Mouse (Mus musculus) left cerebral cortex, postnatal 25 days (tissue): Measurements from ENCODE around the gene Itpr2. TPM values are rescaled to one million over a fixed set of nuclear protein-coding genes. Genes with fewer than 3 reads are reported as not detected.

Source experiments
- DNase-seq, 2 experiments: peaks; one replicate each; pipeline ENCODE4 v3.0.0; 2022; ENCODE audit warnings: low spot score in 2 of 2, mixed read lengths in 1 of 2
- intact Hi-C: fragments of 180-260 bp; cut with DNase I; formaldehyde crosslinking; loops from one replicate; pipeline ENCODE4 v1.15.1; 2025
- total RNA-seq, 2 experiments: library from RNA; stranded (reverse); gene quantifications; 2 replicates each; pipeline ENCODE4 v1.2.3; 2021

Gene Itpr2
- total RNA-seq, 2 experiments from 2014 or later, result 12.0 to 16.1 TPM

DNA sequence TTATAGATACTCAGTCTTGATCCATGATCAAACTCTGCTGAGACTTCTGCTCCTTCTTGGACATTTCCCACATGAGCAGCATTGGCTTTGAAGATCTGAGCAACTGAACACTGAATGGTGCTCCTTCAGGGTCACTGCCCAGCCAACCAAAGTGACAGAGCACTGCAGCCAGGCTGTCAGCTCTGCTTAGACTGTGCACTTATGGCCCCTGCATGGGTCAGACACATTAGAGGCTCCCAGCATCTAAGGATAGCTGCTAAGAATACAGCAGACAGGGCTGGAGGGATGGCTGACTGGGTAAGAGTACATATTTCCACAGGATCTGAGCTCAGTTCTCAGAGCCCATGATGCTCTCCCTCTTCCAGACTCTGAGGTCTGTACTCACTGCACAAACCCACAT lies 201.1 kb downstream of the Itpr2 start:
- intact Hi-C loops, result no loop called here
- DNase-seq, result no peak

DNA sequence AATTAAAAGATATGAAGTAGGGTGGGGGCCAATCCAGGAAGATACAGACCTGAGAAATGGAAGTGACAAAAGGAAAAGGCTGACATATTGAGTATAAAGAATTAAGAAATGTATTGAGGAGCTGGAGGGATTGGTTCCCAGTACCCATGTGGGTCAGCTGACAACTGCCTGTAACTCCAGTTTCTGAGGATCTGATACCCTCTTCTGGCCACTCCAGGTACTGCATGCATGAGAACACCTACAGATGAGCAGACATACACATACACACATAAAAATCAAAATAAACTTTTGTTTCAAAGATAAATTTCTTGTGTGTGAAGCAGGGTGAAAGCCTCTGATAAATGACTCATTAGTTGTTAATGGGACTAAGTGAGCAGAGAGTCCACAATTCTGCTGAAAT lies 203.3 kb downstream of the Itpr2 start:
- DNase-seq, result no peak
- intact Hi-C loops, result no loop called here

DNA sequence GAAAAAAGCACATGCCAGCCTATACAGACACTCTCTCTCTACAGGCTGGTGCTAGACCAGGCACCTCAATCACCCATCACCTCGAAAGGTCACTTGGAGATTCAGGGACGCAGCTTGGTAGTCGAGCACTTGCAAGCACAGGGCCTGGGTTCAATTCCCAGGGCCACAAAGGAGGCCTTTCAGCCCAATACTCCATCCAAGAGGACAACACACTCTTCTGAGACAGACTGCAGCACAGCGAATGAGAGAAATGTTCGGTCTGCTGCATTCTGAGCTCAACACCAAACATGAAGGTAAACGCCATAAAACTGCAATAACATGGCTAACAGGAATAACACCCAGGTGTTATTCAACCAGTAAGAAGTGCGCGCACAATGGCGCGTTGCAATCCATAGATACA lies 211.0 kb downstream of the Itpr2 start:
- intact Hi-C loops, result no loop called here
- DNase-seq, result no peak

DNA sequence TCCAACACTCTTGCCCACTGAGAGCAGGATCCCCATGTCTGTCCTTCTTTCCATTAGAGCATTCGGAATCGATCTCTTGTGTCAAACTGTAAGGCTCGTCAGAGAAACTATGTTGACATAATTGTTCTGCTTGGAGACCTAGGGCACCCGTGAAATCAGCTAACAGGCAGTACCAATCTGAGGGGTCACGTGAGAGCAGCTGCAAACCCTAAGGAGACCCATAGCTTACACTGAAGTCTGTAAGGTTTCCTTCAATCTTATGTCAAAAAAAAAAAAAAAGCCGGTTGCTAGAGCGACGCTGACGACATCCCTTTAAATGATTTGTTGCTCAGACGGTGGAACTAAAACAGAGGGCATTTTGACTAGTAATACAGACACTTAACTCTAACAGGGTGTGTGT lies 212.2 kb downstream of the Itpr2 start:
- DNase-seq, result no peak
- intact Hi-C loops, result loop anchor here (5.0 kb wide), 1 partner anchor 52 kb away; no protein-coding TSS in a partner anchor

DNA sequence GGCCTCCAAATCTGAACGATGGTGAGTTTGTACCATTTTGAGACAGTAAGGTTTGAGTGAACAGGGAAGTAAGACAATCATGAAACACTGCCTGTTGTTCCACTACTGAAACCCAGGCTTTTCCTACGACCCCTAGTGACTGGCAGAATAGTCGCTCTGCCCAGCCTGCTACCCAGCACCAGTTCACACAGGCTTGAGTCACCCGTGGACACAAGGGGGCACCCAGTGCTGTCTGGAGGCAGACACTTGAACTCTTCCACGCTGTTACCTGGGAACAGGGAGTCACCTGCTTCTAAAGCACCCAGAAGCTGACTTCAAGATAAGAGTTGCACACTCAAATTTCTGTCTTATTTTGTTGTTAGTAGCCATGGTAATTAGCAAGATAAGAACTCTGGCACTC lies 213.8 kb downstream of the Itpr2 start:
- intact Hi-C loops, result loop anchor here (5.0 kb wide), 1 partner anchor 54 kb away; no protein-coding TSS in a partner anchor
- no peak for DNase-seq

DNA sequence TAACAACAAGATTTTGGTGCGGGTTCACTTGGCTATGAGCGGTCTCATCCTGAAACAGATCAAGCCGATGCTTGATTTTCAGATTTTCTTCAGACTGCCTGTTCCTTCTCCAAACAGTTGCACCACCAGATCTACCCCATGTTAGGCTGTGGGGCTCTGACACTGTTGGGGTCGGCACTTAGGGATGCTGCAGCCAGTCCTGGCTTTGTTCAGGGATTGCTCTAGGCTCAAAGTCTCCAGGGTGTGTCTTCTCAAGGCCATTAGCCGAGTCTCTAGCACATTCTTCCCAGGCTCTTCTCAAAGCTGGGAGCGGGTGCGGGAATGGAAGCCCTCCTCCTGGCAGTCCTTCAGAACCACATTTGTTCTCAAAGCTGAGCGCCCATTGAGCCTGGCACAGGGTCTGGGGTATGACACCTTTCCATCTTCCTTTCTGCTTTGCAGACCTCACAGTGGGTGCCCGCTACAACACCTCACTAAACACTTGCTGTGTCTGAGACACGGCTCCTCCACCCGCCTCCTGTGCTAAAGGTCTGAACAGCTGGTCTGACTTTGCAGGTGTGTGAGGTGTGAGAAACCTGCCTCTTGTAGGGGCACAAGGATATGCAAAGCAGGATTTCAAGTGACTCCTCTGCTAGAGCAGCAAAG lies 217.0 kb downstream of the Itpr2 start:
- intact Hi-C loops, result loop anchor here (5.0 kb wide), 2 partner anchors 57 to 913 kb away; no protein-coding TSS in a partner anchor

DNA sequence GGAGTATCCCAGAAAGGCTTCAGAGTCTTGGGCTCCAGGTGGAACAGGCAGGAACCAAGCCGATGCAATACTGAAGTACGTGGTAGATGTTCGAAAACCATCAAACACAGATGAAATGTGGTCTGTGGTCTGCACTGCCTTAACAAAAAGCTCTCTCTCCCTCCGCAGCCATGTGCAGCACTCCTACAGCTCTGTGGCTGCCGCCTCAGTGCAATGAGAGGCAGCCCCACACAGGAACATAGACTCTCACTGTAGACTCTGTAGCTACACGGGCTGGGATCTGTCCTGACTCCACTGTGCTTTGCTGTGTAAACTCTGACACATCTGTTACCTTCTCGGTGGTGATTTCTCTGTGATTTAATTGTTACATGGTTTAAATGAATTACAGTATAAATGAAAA lies 218.0 kb downstream of the Itpr2 start:
- DNase-seq, result no peak
- intact Hi-C loops, result loop anchor here (2.0 to 5.0 kb wide), 3 partner anchors 121 to 912 kb away; no protein-coding TSS in a partner anchor

More for the DNA sequence above, 217.0 kb downstream of the Itpr2 start:
- DNase-seq, result no peak

DNA sequence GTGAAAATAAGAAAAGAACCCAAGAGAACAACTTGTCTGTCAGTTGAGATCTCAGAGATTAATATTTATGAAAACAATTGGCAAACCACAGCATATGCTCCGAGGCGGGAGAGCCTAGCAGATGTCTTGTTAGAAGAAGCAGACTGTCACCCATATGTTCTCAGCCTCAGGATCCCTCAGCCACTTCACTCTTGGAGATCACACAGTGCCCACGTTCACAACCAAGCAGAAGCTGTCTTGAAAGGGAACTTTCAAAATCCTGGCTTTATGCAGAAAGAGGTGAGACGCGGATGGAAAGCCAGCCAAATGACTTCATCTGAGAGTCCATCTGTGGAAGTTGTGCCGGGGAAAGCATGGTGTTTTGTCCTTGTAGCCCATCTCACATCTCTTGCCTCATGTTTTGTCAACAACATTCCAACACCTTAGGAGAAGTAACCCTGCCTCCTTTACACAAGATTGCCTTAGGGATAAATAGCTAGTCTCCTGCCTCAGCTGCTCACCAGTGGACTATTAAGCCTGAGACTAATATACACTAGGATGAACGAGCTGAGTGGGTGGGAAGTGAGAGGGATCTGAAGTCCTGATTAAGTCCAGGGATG lies 219.9 kb downstream of the Itpr2 start:
- DNase-seq, result peak; percentile 83 to 97
- intact Hi-C loops, result loop anchor here (1.0 to 5.0 kb wide), 4 partner anchors 123 to 910 kb away; no protein-coding TSS in a partner anchor

DNA sequence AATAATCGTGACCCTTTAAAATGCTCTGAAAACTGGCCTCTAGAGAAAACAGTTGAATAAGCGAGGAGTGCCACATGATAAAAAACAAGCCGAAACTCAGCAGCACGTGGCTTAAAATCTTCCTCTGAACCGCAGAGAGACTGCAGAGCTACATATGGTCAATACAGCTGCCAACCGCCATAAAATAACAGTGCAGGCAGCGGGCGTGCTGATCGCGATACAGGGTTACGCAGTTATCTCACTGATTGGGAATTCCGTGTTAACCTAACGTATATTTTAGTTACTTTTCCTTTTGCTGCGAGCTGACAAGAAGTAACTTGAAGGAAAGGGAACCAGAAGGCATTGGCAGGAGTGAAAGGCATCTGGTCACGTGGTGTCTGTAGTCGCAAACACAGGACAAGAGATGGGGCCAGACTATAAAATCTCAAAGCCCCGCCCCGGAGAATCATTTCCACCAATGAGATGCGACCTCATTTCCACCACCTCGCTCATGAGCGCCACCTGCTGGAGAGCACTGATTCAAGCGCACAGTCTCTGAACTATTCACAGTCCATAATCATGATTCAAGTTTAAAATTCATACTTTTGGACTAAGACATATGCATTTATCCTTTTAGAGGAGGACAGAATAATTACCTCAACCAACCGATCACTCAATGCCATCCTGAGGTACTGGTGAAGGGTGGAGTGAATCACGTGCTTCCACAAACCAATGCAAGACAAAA lies 220.7 kb downstream of the Itpr2 start:
- intact Hi-C loops, result loop anchor here (5.0 kb wide), 1 partner anchor 909 kb away; no protein-coding TSS in a partner anchor
- peak; percentile 40 to 56 for DNase-seq

DNA sequence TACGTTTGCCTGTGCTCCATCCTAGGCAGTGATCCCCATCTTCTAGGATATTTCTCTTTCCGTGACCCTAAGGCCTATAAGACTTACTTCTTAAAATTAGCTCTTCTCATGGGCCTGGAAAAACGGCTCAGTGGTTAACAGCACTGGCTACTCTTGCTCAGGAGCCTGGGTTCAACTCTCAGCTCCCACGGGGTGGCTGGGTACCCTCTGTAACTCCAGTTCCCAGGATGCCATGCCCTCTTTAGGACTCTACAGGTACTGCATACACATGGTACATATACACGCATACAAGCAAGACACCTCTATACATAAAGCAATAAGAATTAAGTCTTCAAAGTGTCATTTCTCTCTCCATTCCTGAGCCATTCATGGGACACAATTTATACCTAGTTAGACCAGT lies 228.8 kb downstream of the Itpr2 start:
- no peak for DNase-seq
- intact Hi-C loops, result no loop called here

DNA sequence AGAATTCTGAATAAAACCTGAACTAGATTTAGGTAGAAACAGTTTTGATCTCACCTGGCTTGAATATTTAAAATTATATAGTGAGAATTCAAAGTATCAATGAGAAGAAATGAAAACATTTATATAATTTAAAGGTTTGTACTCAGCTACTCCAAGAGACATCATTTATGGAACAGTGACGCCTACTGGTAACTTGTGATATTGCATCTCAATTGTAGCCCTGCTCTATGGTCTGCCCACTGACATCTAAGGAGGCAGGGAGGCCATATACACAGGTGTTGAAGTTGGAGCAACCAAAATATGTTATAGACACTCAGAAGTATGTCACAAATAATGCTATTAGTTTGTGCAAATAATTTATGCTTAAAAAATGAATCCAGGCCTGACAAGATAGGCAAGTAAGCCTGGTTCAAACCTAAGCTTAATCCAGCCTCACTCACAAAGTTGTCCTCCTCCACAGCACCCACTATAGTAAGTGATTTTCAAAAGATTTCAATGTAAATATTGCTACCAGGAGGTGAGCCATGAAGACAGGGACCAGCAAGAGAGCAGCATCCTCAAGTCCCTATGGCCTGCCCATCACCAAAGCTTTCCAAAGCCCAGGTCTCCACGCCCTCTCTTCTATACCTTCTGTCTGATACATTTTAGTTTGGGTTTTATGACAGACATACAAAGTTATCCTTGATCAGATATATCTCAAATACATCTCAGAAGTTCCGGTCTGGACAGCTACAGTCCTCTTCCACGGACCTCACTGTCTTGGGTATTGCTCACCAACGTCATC lies 229.6 kb downstream of the Itpr2 start:
- peak; percentile 72 to 73 for DNase-seq
- intact Hi-C loops, result loop anchor here (1.0 kb wide), 1 partner anchor 442 kb away; no protein-coding TSS in a partner anchor

DNA sequence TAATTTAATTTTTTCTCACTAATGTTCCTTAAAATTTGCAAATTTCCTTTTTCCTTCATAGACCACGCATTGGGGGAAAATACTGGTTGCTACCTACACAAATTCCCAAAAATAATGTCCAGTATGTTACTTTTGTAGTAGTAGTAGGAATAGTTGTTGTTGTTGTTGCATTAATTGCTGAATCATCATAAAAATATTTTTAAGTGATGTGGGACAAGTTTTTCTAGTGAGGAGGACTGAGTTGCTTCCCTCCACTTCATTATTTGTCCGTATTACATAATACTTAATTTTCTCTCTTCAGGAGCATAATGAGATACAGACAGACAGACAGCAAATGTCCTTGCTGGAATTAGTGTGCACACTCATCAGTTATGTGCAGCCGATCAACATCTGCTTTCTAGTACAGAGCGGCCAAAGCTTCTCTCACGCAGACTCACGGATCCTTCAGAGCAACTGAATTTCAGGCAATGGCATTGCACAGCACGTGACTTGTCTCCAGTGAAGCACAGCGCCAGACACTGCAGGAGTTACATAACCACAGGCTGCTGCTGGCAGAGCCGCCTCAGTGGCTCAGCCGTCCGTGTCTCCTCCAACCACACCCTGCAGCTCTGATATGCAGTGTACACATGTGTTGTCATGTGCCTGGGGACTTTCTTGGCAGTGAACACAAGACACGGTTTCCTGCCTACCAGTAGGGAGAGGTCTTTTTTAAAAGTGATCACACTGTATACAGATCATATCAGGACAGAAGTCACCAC lies 231.1 kb downstream of the Itpr2 start:
- intact Hi-C loops, result loop anchor here (1.0 kb wide), 1 partner anchor 405 kb away; no protein-coding TSS in a partner anchor
- DNase-seq, result peak; percentile 76 to 85

DNA sequence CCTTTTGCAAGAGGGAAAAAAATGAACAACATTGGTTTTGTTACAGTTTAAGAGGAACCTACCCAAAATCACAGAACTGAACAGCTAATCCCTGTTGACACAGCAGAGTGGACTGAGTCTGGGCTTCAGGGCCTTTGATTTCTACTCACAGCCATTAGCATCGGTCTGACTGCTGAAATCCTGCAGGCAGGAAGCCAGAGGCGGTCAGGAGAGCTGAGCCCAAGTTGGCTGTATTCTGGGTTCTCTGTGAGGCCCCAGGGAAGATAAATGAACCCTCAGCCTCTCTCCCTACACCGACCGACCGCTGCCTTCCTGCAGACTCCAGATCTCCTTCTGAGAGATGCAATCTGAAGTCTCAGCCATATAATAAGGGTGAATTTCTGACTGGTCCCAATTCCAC lies 231.9 kb downstream of the Itpr2 start:
- intact Hi-C loops, result no loop called here
- DNase-seq, result peak in 1 of 2 experiments; percentile 28

DNA sequence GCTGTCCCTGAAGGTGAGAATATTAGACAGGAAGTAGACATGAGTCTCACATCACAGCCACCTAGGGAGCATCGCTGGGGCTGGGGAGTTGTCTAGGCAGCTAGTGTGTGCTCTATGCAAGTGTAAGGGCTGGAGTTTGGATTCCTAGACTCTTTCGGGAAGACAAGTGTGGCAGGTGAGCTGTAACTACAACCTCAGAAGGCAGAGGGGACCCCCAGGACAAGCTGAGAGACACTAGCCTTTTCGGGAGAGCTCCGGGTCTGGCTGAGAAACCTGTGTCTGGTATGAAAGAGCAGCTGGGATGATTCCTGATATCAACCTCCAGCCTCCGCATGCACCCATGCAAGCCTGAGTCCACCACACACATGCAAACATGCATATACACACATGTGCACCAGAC lies 232.7 kb downstream of the Itpr2 start:
- intact Hi-C loops, result no loop called here

DNA sequence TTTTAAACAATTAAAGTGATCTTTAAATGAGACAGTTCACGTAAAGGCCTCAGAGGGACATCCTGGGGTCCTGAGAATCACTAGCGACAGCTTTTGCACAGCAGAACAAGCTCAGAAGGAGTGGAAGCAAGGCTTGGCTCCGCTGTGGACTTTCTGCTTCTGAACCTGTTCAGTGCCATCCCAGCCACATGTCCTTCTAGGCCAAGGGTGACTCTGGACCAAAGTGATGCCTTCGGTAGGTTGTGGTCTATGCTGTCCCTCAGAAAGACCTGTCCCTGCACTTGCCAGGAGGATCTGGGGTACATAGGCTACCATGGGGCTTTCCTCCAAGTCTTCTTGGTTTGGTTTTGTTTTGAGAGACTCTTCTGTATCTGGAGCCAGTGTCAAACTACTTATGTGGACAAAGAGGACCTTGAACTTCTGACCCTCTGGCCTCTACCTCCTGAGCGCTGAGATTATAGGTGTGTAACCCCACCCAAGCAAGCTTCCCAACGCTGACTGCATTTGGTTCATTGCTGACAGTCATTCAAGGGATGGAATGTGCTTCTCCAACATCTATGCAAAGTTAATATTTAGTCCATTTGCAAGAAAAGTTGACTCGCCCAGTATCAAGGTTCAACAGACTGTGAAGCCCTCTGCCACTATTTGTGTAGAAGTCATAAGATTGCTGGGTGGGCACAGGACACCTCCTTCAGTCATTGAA lies 241.2 kb downstream of the Itpr2 start:
- intact Hi-C loops, result no loop called here
- DNase-seq, result no peak

More for the DNA sequence above, 232.7 kb downstream of the Itpr2 start:
- no peak for DNase-seq

DNA sequence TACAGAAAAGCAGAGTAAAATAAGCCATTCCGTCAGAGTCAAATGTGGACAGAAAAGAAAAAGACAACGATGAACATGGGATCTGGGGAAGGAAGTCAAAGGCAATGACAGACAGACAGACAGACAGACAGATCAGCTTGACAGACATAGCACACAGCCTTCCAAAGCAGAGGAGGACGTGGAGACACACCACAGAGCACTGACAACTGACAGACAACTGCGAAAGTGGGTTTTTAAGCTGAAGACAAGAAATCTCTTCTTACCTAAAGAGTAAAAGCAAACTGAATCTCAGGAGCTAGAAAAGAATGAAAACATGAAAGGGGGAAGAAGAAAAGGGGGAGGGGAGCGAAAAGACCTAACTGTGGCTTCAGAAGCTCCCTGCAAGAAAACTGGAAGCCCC lies 243.3 kb downstream of the Itpr2 start:
- intact Hi-C loops, result no loop called here
- DNase-seq, result no peak

DNA sequence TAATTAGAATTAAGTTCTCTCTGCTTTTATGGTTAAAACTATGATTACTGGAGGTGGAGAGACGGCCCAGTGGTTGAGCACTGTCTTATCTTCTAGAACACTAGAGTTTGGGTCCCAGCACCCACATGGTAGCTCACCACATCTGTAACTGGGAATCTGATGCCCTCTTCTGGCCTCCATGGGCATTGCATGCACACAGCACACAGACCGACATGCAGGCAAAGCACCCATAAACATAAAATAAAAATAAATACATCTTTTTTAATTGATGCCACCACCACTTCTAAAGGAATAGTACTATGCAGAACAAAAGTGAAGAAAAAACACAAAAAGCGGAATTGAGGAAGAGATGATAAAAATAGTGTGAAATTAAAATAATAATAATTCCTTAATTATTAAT lies 243.8 kb downstream of the Itpr2 start:
- intact Hi-C loops, result no loop called here
- DNase-seq, result no peak

DNA sequence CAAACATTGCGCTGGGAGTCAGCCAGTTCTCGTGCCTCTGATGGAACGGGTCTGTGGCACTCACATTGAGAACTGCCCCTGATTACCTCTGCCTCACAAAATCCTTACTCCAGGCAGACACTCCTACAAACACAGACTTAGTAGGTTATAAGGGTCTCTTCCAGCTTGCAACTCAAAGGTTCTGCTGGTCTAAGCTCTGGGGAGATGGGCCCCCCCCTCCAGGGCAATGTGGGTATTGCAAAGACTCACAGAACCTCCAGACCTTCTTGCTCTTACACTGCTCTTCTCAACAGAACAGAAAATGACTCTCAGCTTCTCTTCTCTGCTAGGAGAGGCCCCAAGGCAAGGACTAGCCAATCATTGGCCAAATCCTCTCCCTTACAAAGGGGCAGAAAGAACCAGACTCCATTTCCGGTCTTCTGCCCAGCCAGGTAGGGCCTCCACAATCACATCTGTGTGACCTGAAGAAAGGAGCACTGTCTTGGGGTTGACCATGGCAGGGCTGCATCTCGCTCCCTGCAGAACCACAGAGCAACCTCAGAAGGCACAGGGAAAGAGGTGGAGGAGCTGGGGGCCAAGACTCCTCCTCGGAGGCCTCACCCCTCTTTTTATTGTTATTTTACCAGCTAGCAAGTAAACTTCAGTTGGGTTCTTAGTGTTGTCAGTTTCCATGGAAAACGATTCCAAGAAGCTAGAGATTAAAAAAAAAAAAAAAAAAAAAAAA lies 244.9 kb downstream of the Itpr2 start:
- DNase-seq, result no peak

More for the DNA sequence above, 244.9 kb downstream of the Itpr2 start:
- intact Hi-C loops, result no loop called here
